Mouse (Mus musculus): ENCODE measurements around the gene Zfp426.

DNA sequence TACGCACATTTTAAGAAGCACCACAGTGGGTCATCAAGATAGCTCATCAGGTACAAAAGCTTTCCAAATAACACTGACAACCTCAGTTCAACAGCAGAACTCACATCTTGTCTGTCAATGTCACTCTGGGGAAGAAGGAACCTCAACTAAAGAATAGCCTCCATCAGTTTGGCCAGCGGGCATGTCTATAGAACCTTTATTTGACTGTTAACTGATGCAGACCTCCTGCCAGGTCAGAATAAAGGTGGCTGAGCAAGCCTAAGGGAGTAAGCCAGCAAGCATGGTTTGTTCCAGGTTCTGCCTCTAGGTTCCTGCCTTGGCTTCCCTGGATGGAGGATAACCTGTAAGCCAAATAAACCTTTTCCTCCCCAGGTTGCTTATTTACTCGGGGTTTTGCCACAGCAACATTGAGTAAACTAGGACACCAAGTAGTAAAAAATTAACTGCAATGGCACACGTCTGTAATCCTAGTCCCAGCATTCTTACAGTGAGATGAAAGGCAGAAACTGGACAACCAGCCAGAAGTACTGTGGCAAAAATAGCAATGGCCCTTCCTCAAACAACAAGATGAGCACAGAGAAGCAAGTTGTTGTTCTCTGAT, 49.3 kb downstream of the Zfp426 start:
- no peak for TF ChIP-seq POLR2A (IDR thresholded peaks at IDR 0.05; ENCODE audit: borderline replicate concordance, control insufficient read depth, low read depth, low read length)
- TF ChIP-seq CTCF (IDR thresholded peaks at IDR 0.05; ENCODE audit: control insufficient read depth, insufficient read depth, low read length): no peak

Measured in bone marrow, adult 2 months (tissue).